24 mouse cellular contexts compared by ENCODE assay signal in the genomic region with DNA sequence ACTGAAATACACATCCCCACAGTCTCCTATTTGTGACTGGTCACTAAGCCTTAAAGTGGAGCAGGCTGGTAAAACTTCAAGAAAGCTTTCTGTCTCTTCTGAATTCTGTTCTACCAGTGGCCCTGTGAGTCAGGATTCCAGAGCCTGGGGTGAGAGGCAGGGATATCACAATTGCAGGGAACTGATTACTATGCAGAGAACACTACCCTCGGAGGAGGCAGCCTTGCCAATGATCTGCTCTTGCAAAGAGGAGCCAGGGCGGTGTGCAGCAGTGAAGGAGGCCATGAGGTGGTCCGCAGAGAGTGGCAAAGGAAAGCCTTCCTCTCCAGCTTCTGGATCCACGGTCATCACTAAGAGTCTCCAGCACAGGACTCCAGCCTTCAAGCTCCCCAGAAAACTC. TPM values are rescaled to one million over a fixed set of nuclear protein-coding genes. Genes with fewer than 3 reads are reported as not detected.
DNase-seq lines count a peak whose midpoint lies in the region; ATAC-seq and TF ChIP-seq lines count a peak whose summit lies in the region.
"Had no signal": no experiment of that assay in that cellular context is flagged by ENCODE, and none has a peak within 500 bp of the region (broad histone marks: within the 10 kb centered on the region; RNA-seq: fewer than 3 reads in every experiment).

No protein-coding gene starts in this region.

- TF ChIP-seq EP300 in lung, postnatal 0 days (IDR thresholded peaks at IDR 0.05), result no peak

- H3K4me1 ChIP-seq in forebrain, postnatal 0 days (ENCODE audit: insufficient read depth), result no peaks in the 10 kb centered on the region
- peaks cover 11% of the 10 kb centered on the region; the same call in 1 of the 2 replicates for H3K4me1 ChIP-seq in forebrain, embryonic 13.5 days
- H3K4me1 ChIP-seq in lung, postnatal 0 days (ENCODE audit: insufficient read depth, low read depth, low read length), result peaks cover 32% of the 10 kb centered on the region
- peaks cover 29% of the 10 kb centered on the region for H3K4me1 ChIP-seq in embryonic facial prominence, embryonic 10.5 days
- H3K4me1 ChIP-seq: forebrain, embryonic 15.5 days had no signal

- no peak overlapping the region for H3K9ac ChIP-seq in forebrain, postnatal 0 days
- no peak overlapping the region for H3K9ac ChIP-seq in forebrain, embryonic 13.5 days
- H3K9ac ChIP-seq in lung, postnatal 0 days (replicated peaks; ENCODE audit: low read depth), result no peak overlapping the region
- H3K9ac ChIP-seq: embryonic facial prominence, embryonic 15.5 days; forebrain, embryonic 15.5 days; heart, embryonic 15.5 days; limb, embryonic 13.5 days; stomach, embryonic 15.5 days had no signal

- H3K27me3 ChIP-seq in forebrain, postnatal 0 days (ENCODE audit: insufficient read depth, low read length), result no peaks in the 10 kb centered on the region
- no peaks in the 10 kb centered on the region for H3K27me3 ChIP-seq in forebrain, embryonic 13.5 days
- no peaks in the 10 kb centered on the region for H3K27me3 ChIP-seq in lung, postnatal 0 days (replicated peaks; ENCODE audit: insufficient read depth, low read length)
- H3K27me3 ChIP-seq in embryonic facial prominence, embryonic 10.5 days (replicated peaks; ENCODE audit: low read depth, poor library complexity, severe bottlenecking), result peaks cover 6% of the 10 kb centered on the region; the same call in 1 of the 2 replicates
- H3K27me3 ChIP-seq: embryonic facial prominence, embryonic 15.5 days; forebrain, embryonic 15.5 days; heart, embryonic 15.5 days; limb, embryonic 13.5 days; stomach, embryonic 15.5 days had no signal

- no peak overlapping the region for H3K4me2 ChIP-seq in forebrain, postnatal 0 days (ENCODE audit: low read depth)
- no peak overlapping the region for H3K4me2 ChIP-seq in forebrain, embryonic 13.5 days
- H3K4me2 ChIP-seq in lung, postnatal 0 days (replicated peaks; ENCODE audit: low read depth, low read length), result no peak overlapping the region
- H3K4me2 ChIP-seq: embryonic facial prominence, embryonic 15.5 days; forebrain, embryonic 15.5 days; heart, embryonic 15.5 days; limb, embryonic 13.5 days; stomach, embryonic 15.5 days had no signal

- no peaks in the 10 kb centered on the region for H3K9me3 ChIP-seq in forebrain, postnatal 0 days (ENCODE audit: low read length)
- H3K9me3 ChIP-seq in forebrain, embryonic 13.5 days (replicated peaks), result 0 out of 2 replicates have a peak, but pooled peaks cover 3% of the 10 kb centered on the region
- H3K9me3 ChIP-seq in lung, postnatal 0 days (ENCODE audit: low read length), result no peaks in the 10 kb centered on the region
- H3K9me3 ChIP-seq in embryonic facial prominence, embryonic 10.5 days, result no peaks in the 10 kb centered on the region
- H3K9me3 ChIP-seq: embryonic facial prominence, embryonic 15.5 days; forebrain, embryonic 15.5 days; heart, embryonic 15.5 days; hindbrain, embryonic 10.5 days; limb, embryonic 13.5 days; stomach, embryonic 15.5 days had no signal

- no peak for TF ChIP-seq CTCF in forebrain, postnatal 0 days (IDR thresholded peaks at IDR 0.05; ENCODE audit: low read depth)
- TF ChIP-seq CTCF in lung, postnatal 0 days (IDR thresholded peaks at IDR 0.05), result no peak

- H3K36me3 ChIP-seq in forebrain, postnatal 0 days (ENCODE audit: insufficient read depth), result no peaks in the 10 kb centered on the region
- no peaks in the 10 kb centered on the region for H3K36me3 ChIP-seq in forebrain, embryonic 13.5 days (ENCODE audit: poor library complexity, severe bottlenecking)
- no peaks in the 10 kb centered on the region for H3K36me3 ChIP-seq in lung, postnatal 0 days (ENCODE audit: insufficient read depth, low read length)
- H3K36me3 ChIP-seq in embryonic facial prominence, embryonic 10.5 days (replicated peaks), result no peaks in the 10 kb centered on the region
- H3K36me3 ChIP-seq: embryonic facial prominence, embryonic 15.5 days; forebrain, embryonic 15.5 days; heart, embryonic 15.5 days; hindbrain, embryonic 10.5 days; stomach, embryonic 15.5 days had no signal

- no peak overlapping the region for H3K27ac ChIP-seq in forebrain, postnatal 0 days (ENCODE audit: low read depth, low read length)
- H3K27ac ChIP-seq in forebrain, embryonic 13.5 days, result no peak overlapping the region
- 0 out of 2 replicates have a peak overlapping the region, but pooled peaks have one; percentile 26 for H3K27ac ChIP-seq in lung, postnatal 0 days (ENCODE audit: low read length)
- H3K27ac ChIP-seq in embryonic facial prominence, embryonic 10.5 days (replicated peaks), result 0 out of 2 replicates have a peak overlapping the region, but pooled peaks have one; percentile 10
- H3K27ac ChIP-seq: embryonic facial prominence, embryonic 15.5 days; forebrain, embryonic 15.5 days; heart, embryonic 15.5 days; hindbrain, embryonic 10.5 days; limb, embryonic 13.5 days; stomach, embryonic 15.5 days had no signal

- ATAC-seq in forebrain, postnatal 0 days, result peak; percentile 40; the same call in 1 of the 2 replicates
- ATAC-seq in forebrain, embryonic 13.5 days, result no peak
- no peak for ATAC-seq in lung, postnatal 0 days
- ATAC-seq: forebrain, embryonic 15.5 days; inflammation-experienced regulatory T-cells, adult 6 months; midbrain, embryonic 16.5 days had no signal

- DNase-seq in forebrain, postnatal 0 days, result no peak
- peak; percentile 11 for DNase-seq in layer of hippocampus, adult 11-12 months (ENCODE audit: low spot score)
- DNase-seq in layer of hippocampus, adult 8-10 months (ENCODE audit: low spot score in 2 of 2), result no peak
- no peak for DNase-seq in lung, postnatal 0 days (ENCODE audit: low spot score)
- DNase-seq in lung, postnatal 10 days, result no peak
- no peak for DNase-seq in embryonic facial prominence, embryonic 10.5 days (ENCODE audit: low spot score)
- no peak for DNase-seq in spleen, postnatal 10 days (ENCODE audit: low spot score in 2 of 2)
- DNase-seq: adrenal gland, postnatal 10 days; cerebellum, adult 8-10 months; kidney, adult 18-20 months; kidney, postnatal 4 days; lung, adult 2 months; lung, postnatal 36 days; right cerebral cortex, postnatal 4 days; thymus, postnatal 25 days had no signal

- no peak overlapping the region for H3K4me3 ChIP-seq in forebrain, postnatal 0 days (ENCODE audit: low read depth, low read length)
- H3K4me3 ChIP-seq in forebrain, embryonic 13.5 days, result no peak overlapping the region
- no peak overlapping the region for H3K4me3 ChIP-seq in lung, postnatal 0 days (ENCODE audit: low read depth, low read length)
- no peak overlapping the region for H3K4me3 ChIP-seq in embryonic facial prominence, embryonic 10.5 days
- H3K4me3 ChIP-seq: embryonic facial prominence, embryonic 15.5 days; forebrain, embryonic 15.5 days; heart, embryonic 15.5 days; hindbrain, embryonic 10.5 days; limb, embryonic 13.5 days; stomach, embryonic 15.5 days had no signal

- 61% methylated on average over 4 of the region's 4 CpGs for WGBS in forebrain, postnatal 0 days
- WGBS in forebrain, embryonic 13.5 days, result 67% methylated on average over 4 of the region's 4 CpGs
- WGBS in lung, postnatal 0 days, result 79% methylated on average over 4 of the region's 4 CpGs
- 83% methylated on average over 4 of the region's 4 CpGs for WGBS in embryonic facial prominence, embryonic 10.5 days

RNA-seq across cellular contexts. Expression of a gene that starts 34.8 kb away (rescaled TPM):
- total RNA-seq in forebrain, postnatal 0 days (2014; rRNA removed), result 24.2 and 29.1 TPM in 2 replicates
- polyA plus RNA-seq in forebrain, postnatal 0 days (2015; fragmentation: Nextera tagmentation; extraction: Ambion mirVana), result 6.4 and 6.5 TPM in 2 replicates
- 3.4 and 3.8 TPM in 2 replicates for polyA plus RNA-seq in forebrain, embryonic 13.5 days (2015; fragmentation: Nextera tagmentation; extraction: Ambion mirVana)
- total RNA-seq in layer of hippocampus, adult 8-10 months (2022), result 10 to 100 TPM; 43.3 to 53.4 (median 48.2) TPM
- polyA plus RNA-seq in lung, postnatal 0 days (2015; fragmentation: Nextera tagmentation; extraction: Ambion mirVana), result 15.2 and 22.9 TPM in 2 replicates
- polyA plus RNA-seq in embryonic facial prominence, embryonic 10.5 days (2016; fragmentation: Nextera tagmentation; extraction: Ambion mirVana), result 2.8 and 3.3 TPM in 2 replicates

Comparison
In these comparisons a context has a peak if more than half of its experiments do, and no peak if none do; other contexts are left out.
1. H3K27ac ChIP-seq: peak in lung, postnatal 0 days (single experiment) and embryonic facial prominence, embryonic 10.5 days (single experiment); none in forebrain, postnatal 0 days (single experiment) and forebrain, embryonic 13.5 days (single experiment).